Mouse (Mus musculus): ENCODE measurements at regions not wholly inside any gene's neighbourhood (a gene's known extent, or its start where the extent isn't known, plus 50 kb on each side); places are given as distances from the start of the nearest gene placed in this dataset.

GRCm38 (mm10) chr10:96499274-96499673 lies 117.5 kb upstream of the Btg1 start:
- no peak for DNase-seq (ENCODE audit: low spot score in 2 of 2)

GRCm38 (mm10) chr10:96502090-96502728 lies 114.6 kb upstream of the Btg1 start:
- DNase-seq (ENCODE audit: low spot score in 2 of 2): no peak

GRCm38 (mm10) chr10:96502736-96503135 lies 114.1 kb upstream of the Btg1 start:
- no peak for DNase-seq (ENCODE audit: low spot score in 2 of 2)

- DNase-seq (ENCODE audit: low spot score in 2 of 2): no peak
Measured at GRCm38 (mm10) chr10:96504340-96504739, 112.5 kb upstream of the Btg1 start.

- DNase-seq (ENCODE audit: low spot score in 2 of 2): peak in 1 of 2 experiments; percentile 14
Measured at GRCm38 (mm10) chr10:96515164-96515922, 101.5 kb upstream of the Btg1 start.

GRCm38 (mm10) chr10:96515923-96516258 lies 100.9 kb upstream of the Btg1 start:
- DNase-seq (ENCODE audit: low spot score in 2 of 2): no peak

- no peak for DNase-seq (ENCODE audit: low spot score in 2 of 2)
Measured at GRCm38 (mm10) chr10:96519411-96519810, 97.4 kb upstream of the Btg1 start.

- no peak for DNase-seq (ENCODE audit: low spot score in 2 of 2)
Measured at GRCm38 (mm10) chr10:96520995-96521760, 95.6 kb upstream of the Btg1 start.

- no peak for DNase-seq (ENCODE audit: low spot score in 2 of 2)
Measured at GRCm38 (mm10) chr10:96523967-96524801, 92.6 kb upstream of the Btg1 start.

GRCm38 (mm10) chr10:96527864-96528263 lies 88.9 kb upstream of the Btg1 start:
- no peak for DNase-seq (ENCODE audit: low spot score in 2 of 2)

GRCm38 (mm10) chr10:96534547-96535124 lies 82.2 kb upstream of the Btg1 start:
- DNase-seq (ENCODE audit: low spot score in 2 of 2): no peak

GRCm38 (mm10) chr10:96535461-96535860 lies 81.3 kb upstream of the Btg1 start:
- DNase-seq (ENCODE audit: low spot score in 2 of 2): no peak

- DNase-seq (ENCODE audit: low spot score in 2 of 2): no peak
Measured at GRCm38 (mm10) chr10:96540828-96541227, 76.0 kb upstream of the Btg1 start.

- no peak for DNase-seq (ENCODE audit: low spot score in 2 of 2)
Measured at GRCm38 (mm10) chr10:96545312-96545711, 71.5 kb upstream of the Btg1 start.

- DNase-seq (ENCODE audit: low spot score in 2 of 2): no peak
Measured at GRCm38 (mm10) chr10:96545761-96546388, 70.9 kb upstream of the Btg1 start.

- DNase-seq (ENCODE audit: low spot score in 2 of 2): no peak
Measured at GRCm38 (mm10) chr10:96549651-96550050, 67.2 kb upstream of the Btg1 start.

GRCm38 (mm10) chr10:96550266-96550665 lies 66.5 kb upstream of the Btg1 start:
- DNase-seq (ENCODE audit: low spot score in 2 of 2): no peak

- DNase-seq (ENCODE audit: low spot score in 2 of 2): no peak
Measured at GRCm38 (mm10) chr10:96557336-96557735, 59.5 kb upstream of the Btg1 start.

GRCm38 (mm10) chr10:96565343-96565742 lies 51.5 kb upstream of the Btg1 start:
- DNase-seq (ENCODE audit: low spot score in 2 of 2): no peak
